Mouse (Mus musculus) testis, adult 2 months (tissue): ENCODE data around the gene Ddah2. TPM values are rescaled to one million over a fixed set of nuclear protein-coding genes. Genes with fewer than 3 reads are reported as not detected.

Source experiments
- H3K27ac ChIP-seq: fragments of 200-500 bp; 2 replicates; pipeline ENCODE4 v1.5.1; 2012; ENCODE audit warnings: low read depth, low read length; ENCODE audit not compliant: control insufficient read depth, insufficient read depth
- H3K27me3 ChIP-seq: fragments of 200-500 bp; 2 replicates; pipeline ENCODE4 v1.6.1; 2012; ENCODE audit warnings: mild to moderate bottlenecking, low read length, moderate library complexity; ENCODE audit not compliant: control insufficient read depth, insufficient read depth
- H3K36me3 ChIP-seq: fragments of 200-500 bp; 2 replicates; pipeline ENCODE4 v1.6.1; 2012; ENCODE audit warnings: mild to moderate bottlenecking, low read length; ENCODE audit not compliant: control insufficient read depth, insufficient read depth
- H3K4me1 ChIP-seq: fragments of 200-500 bp; 2 replicates; pipeline ENCODE4 v1.6.1; 2012; ENCODE audit warnings: low read length; ENCODE audit not compliant: control insufficient read depth, insufficient read depth
- H3K4me3 ChIP-seq: fragments of 200-500 bp; 2 replicates; pipeline ENCODE4 v1.5.1; 2012; ENCODE audit warnings: low read depth, mild to moderate bottlenecking, low read length, moderate library complexity, mixed read lengths; ENCODE audit not compliant: control insufficient read depth
- CTCF ChIP-seq: fragments of 200-500 bp; IDR thresholded peaks from 2 replicates; pipeline ENCODE4 v1.5.1; 2012; ENCODE audit warnings: low read depth, mild to moderate bottlenecking, inconsistent platforms, low read length, moderate library complexity; ENCODE audit not compliant: control insufficient read depth, insufficient read depth, insufficient replicate concordance
- POLR2A ChIP-seq: fragments of 200-500 bp; IDR thresholded peaks from 2 replicates; pipeline ENCODE4 v1.6.1; 2012; ENCODE audit warnings: low read depth, mild to moderate bottlenecking, inconsistent platforms, low read length, moderate library complexity; ENCODE audit not compliant: control insufficient read depth
- polyA plus RNA-seq: library from polyadenylated mRNA; depleted of rRNA; stranded (reverse); fragments of >200 nt; gene quantifications from 2 replicates; pipeline ENCODE4 v1.2.3, GENCODE M21; 2012

The Ddah2 gene
- polyA plus RNA-seq, 1 experiment = 11.1 TPM

GRCm38 (mm10) chr17:35100196-35100765, 41.4 kb downstream of the Ddah2 start:
- Histone ChIP-seq H3K4me3 (no peak overlapping the region), H3K27ac (no peak overlapping the region), H3K36me3 (no peaks in the 10 kb centered on the region; the same call in none of the 2 replicates), H3K4me1 (no peaks in the 10 kb centered on the region), H3K27me3 (no peaks in the 10 kb centered on the region)
- TF ChIP-seq CTCF (no peak), POLR2A (no peak)

- H3K27ac ChIP-seq = no peak overlapping the region
- H3K36me3 ChIP-seq = no peaks in the 10 kb centered on the region; the same call in none of the 2 replicates
- no peak overlapping the region for H3K4me3 ChIP-seq
- no peaks in the 10 kb centered on the region for H3K27me3 ChIP-seq
- no peaks in the 10 kb centered on the region for H3K4me1 ChIP-seq
- TF ChIP-seq CTCF (no peak), POLR2A (no peak)
Measured at GRCm38 (mm10) chr17:35101161-35101560, 42.3 kb downstream of the Ddah2 start.

GRCm38 (mm10) chr17:35102299-35102698, 43.5 kb downstream of the Ddah2 start:
- Histone ChIP-seq H3K36me3 (no peaks in the 10 kb centered on the region; the same call in 1 of the 2 replicates), H3K4me1 (no peaks in the 10 kb centered on the region), H3K4me3 (no peak overlapping the region), H3K27ac (no peak overlapping the region), H3K27me3 (no peaks in the 10 kb centered on the region)
- no peak for TF ChIP-seq CTCF
- TF ChIP-seq POLR2A = no peak

DNA sequence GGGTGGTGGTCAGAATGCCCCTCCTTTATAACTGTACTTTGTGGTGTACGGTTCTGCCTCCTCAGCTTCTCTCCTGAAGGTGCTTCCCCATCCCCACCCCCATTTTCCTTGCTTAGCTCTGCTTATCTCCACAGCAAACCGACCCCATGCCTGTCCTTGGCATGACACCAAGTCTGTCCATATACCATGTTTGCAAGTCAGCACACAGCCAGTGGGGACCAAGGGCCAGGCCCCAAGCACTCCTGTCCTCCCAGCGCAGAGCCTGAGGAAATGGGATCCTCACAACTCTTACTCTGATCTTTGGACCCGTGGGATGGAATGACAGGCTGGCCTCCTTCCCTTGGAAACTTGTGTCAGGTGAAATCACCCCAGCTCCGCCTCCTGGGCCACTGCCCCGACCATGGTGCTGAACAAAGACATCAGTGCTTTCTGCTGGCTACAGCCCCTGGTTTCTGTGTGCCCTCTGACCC, 44.4 kb downstream of the Ddah2 start:
- H3K36me3 ChIP-seq = no peaks in the 10 kb centered on the region; the same call in 1 of the 2 replicates

GRCm38 (mm10) chr17:35104079-35104478, 45.2 kb downstream of the Ddah2 start:
- no peak for TF ChIP-seq POLR2A
- no peak for TF ChIP-seq CTCF
- Histone ChIP-seq H3K27ac (no peak overlapping the region), H3K4me1 (peaks cover 2% of the 10 kb centered on the region), H3K27me3 (no peaks in the 10 kb centered on the region), H3K4me3 (no peak overlapping the region), H3K36me3 (no peaks in the 10 kb centered on the region; the same call in 1 of the 2 replicates)

More for the DNA sequence above, 44.4 kb downstream of the Ddah2 start:
- Histone ChIP-seq H3K4me3 (no peak overlapping the region), H3K27me3 (no peaks in the 10 kb centered on the region), H3K27ac (no peak overlapping the region), H3K4me1 (no peaks in the 10 kb centered on the region)
- TF ChIP-seq POLR2A (no peak), CTCF (no peak)

DNA sequence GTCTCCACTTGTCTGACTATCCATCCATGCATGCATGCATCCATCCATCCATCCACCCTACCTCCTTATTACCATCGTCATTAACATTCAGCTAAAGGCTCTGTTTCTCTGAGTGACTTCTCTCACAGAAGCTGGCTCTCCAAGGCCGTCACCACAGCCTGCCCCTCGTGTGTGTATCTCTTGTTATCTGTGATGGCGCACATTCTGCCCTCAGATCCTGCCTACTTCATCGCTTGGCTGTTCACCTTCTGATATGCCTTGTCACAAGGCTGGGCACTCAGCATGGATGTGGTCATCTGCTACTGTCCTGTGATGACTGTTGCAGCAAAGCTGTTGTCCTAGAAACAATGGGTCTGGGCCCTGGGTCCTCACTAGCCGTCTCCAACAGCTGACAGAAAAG, 45.9 kb downstream of the Ddah2 start:
- Histone ChIP-seq H3K27ac (no peak overlapping the region), H3K36me3 (no peaks in the 10 kb centered on the region; the same call in 1 of the 2 replicates), H3K4me1 (peaks cover 2% of the 10 kb centered on the region), H3K4me3 (no peak overlapping the region), H3K27me3 (no peaks in the 10 kb centered on the region)
- TF ChIP-seq CTCF (no peak), POLR2A (no peak)

DNA sequence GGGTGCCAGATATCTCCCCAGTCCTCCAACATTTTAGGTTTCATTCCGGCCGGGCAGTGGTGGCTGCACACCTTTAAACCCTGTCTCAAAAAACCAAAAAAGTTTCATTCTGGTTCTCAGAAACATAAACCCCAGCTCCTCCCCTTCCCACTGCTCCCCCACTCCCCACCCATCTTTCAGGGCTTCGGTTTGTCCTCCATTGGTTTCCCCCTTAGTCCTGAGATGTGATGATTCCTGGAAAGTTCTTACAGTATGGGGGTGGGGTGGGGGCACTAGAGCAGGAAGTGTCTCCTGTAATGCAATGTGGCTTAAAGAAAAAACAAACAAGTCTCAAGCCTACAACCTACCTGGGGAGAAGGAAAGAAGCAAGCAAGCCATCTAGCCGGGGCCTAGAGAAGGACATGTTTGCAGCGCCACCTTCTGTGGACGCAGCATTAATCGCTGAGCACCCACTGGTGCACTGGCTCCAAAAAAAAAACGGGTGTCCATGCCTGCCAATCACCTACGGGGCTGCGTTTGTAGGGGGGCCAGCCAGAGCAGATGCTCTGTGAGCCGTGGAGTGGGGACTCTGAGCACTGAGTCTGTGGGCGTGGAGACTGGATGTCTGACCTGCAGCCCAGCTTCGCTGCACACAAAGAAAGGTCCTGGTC, 47.0 kb downstream of the Ddah2 start:
- Histone ChIP-seq H3K4me3 (no peak overlapping the region), H3K4me1 (peaks cover 5% of the 10 kb centered on the region), H3K27me3 (no peaks in the 10 kb centered on the region), H3K36me3 (no peaks in the 10 kb centered on the region; the same call in 1 of the 2 replicates), H3K27ac (no peak overlapping the region)
- peak; percentile 35; the same call in 1 of the 2 replicates for TF ChIP-seq CTCF
- no peak for TF ChIP-seq POLR2A

DNA sequence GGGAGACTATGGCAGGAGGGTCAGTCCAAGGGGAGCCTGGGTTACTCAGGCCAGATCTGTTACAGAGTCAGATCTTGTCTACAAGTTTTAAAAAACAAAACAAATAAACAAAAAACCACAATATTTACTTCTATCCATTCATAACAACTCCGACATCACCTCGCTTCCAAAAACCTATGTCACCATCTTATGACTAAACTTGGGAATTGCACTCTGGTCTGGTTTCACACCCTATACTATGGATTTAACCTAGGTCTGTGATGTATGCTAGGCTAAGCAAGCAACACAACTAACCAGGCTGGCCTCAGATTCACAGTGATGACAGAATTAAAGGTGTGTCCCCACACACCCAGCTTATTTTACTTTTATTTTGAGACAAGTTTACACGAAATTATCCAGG, 47.7 kb downstream of the Ddah2 start:
- TF ChIP-seq CTCF = no peak
- TF ChIP-seq POLR2A = no peak
- Histone ChIP-seq H3K4me1 (peaks cover 5% of the 10 kb centered on the region), H3K27ac (no peak overlapping the region), H3K4me3 (no peak overlapping the region), H3K27me3 (no peaks in the 10 kb centered on the region), H3K36me3 (no peaks in the 10 kb centered on the region; the same call in 1 of the 2 replicates)
